Mouse (Mus musculus) ES-E14 (cell line): ENCODE measurements around the gene Ttpal. TPM values are rescaled to one million over a fixed set of nuclear protein-coding genes. Genes with fewer than 3 reads are reported as not detected.

Experiments
- DNase-seq: peaks from one replicate; pipeline ENCODE4 v3.0.0-alpha.2; 2013; ENCODE audit warnings: low read depth, low spot score
- H3K27ac ChIP-seq: 2 replicates; pipeline ENCODE4 v1.5.1; 2012; ENCODE audit warnings: low read depth, mild to moderate bottlenecking, low read length, moderate library complexity, mixed read lengths; ENCODE audit not compliant: poor library complexity, insufficient read depth, severe bottlenecking
- H3K36me3 ChIP-seq: 2 replicates; pipeline ENCODE4 v1.6.1; 2012; ENCODE audit warnings: mild to moderate bottlenecking, low read length, moderate library complexity, mixed read lengths; ENCODE audit not compliant: control insufficient read depth, poor library complexity, insufficient read depth, severe bottlenecking
- H3K4me1 ChIP-seq, 2 experiments: fragments of 150-350 bp in 1 of 2; sonication (generic) in 1 of 2; 2 replicates each; pipeline ENCODE4 v1.6.1; 2012; ENCODE audit warnings: low read length in 2 of 2, mild to moderate bottlenecking in 1 of 2, mixed read lengths in 1 of 2; ENCODE audit not compliant: control insufficient read depth in 2 of 2, insufficient read depth in 2 of 2, poor library complexity in 1 of 2
- H3K4me3 ChIP-seq, 2 experiments: fragments of 150-350 bp in 1 of 2; sonication (generic) in 1 of 2; 2 replicates each; pipeline ENCODE4 v1.5.1; 2012; ENCODE audit warnings: low read length in 2 of 2, low read depth in 1 of 2, mild to moderate bottlenecking in 1 of 2, mixed read lengths in 1 of 2; ENCODE audit not compliant: insufficient read depth in 1 of 2, poor library complexity in 1 of 2, severe bottlenecking in 1 of 2
- H3K9ac ChIP-seq: 2 replicates; pipeline ENCODE4 v1.6.1; 2012; ENCODE audit warnings: low read depth, mild to moderate bottlenecking, low read length, mixed read lengths; ENCODE audit not compliant: poor library complexity, insufficient read depth, severe bottlenecking
- H3K9me3 ChIP-seq: fragments of 150-350 bp; sonication (generic); 2 replicates; pipeline ENCODE4 v1.6.1; 2012; ENCODE audit warnings: low read depth, mild to moderate bottlenecking, low read length; ENCODE audit not compliant: control insufficient read depth, insufficient read depth
- CHD2 ChIP-seq: IDR thresholded peaks from 2 replicates; pipeline ENCODE4 v1.6.1; 2014; ENCODE audit warnings: mild to moderate bottlenecking, low read depth, low read length, inconsistent platforms
- HCFC1 ChIP-seq: IDR thresholded peaks from 2 replicates; pipeline ENCODE4 v1.6.1; 2012; ENCODE audit warnings: low read length, inconsistent platforms, borderline replicate concordance; ENCODE audit not compliant: insufficient read depth
- MAFK ChIP-seq: IDR thresholded peaks from 2 replicates; pipeline ENCODE4 v1.6.1; 2014; ENCODE audit warnings: mild to moderate bottlenecking, low read depth, low read length, inconsistent platforms; ENCODE audit not compliant: insufficient read depth
- ZC3H11A ChIP-seq: IDR thresholded peaks from 2 replicates; pipeline ENCODE4 v1.6.1; 2012; ENCODE audit warnings: low read depth, mild to moderate bottlenecking, inconsistent platforms, low read length, borderline replicate concordance
- ZNF384 ChIP-seq: IDR thresholded peaks from 2 replicates; pipeline ENCODE4 v1.6.1; 2012; ENCODE audit warnings: low read depth, low read length, inconsistent platforms
- in situ Hi-C, 2 experiments: fragments of 600-800 bp; cut with MboI; formaldehyde crosslinking; loops; one replicate each; pipeline ENCODE4 v1.15.1; 2025; ENCODE audit warnings: low sequenced_read_pairs in 2 of 2, inconsistent platforms in 1 of 2; ENCODE audit not compliant: unreplicated experiment in 2 of 2
- total RNA-seq: library from RNA; depleted of rRNA; stranded (reverse); fragments of 300-350 nt; gene quantifications from 2 replicates; pipeline ENCODE4 v1.2.3, GENCODE M21; 2012; rRNA removed

Gene Ttpal
- total RNA-seq, result 5.4 and 7.8 TPM in 2 replicates

GRCm38 (mm10) chr2:163602101-163602971, at the start of gene Ttpal:
TSS of gene Ttpal (plus strand) at chr2:163602314.
- DNase-seq, result peak; percentile 63
- Histone ChIP-seq H3K4me3 (peak within 1 kb of the TSS; percentile 92), H3K9me3 (no peaks in the 10 kb centered on the region), H3K36me3 (no peaks in the 10 kb centered on the region), H3K27ac (0 out of 2 replicates have a peak within 1 kb of the TSS, but pooled peaks have one; percentile 37), H3K4me1 (peaks cover under 1 to 3% of the 10 kb centered on the region in 2 experiments; a peak in 2 of 4 replicates), H3K9ac (peak within 1 kb of the TSS; percentile 94)
- in situ Hi-C loops, result no loop called here
- TF ChIP-seq CHD2, result no peak
- TF ChIP-seq ZC3H11A, result no peak
- TF ChIP-seq HCFC1, result no peak
- no peak for TF ChIP-seq MAFK
- no peak for TF ChIP-seq ZNF384

- in situ Hi-C loops, result no loop called here
- Histone ChIP-seq H3K4me3 (no peak overlapping the region), H3K27ac (no peak overlapping the region)
These were observed 49.6 kb upstream of the Ttpal start for GRCm38 (mm10) chr2:163552518-163552929.

GRCm38 (mm10) chr2:163554425-163554982, 47.6 kb upstream of the Ttpal start:
- no peak overlapping the region for H3K4me3 ChIP-seq
- TF ChIP-seq ZNF384 (no peak), ZC3H11A (no peak), CHD2 (no peak), HCFC1 (no peak), MAFK (no peak)
- H3K27ac ChIP-seq, result no peak overlapping the region
- H3K9ac ChIP-seq, result no peak overlapping the region
- no peaks in the 10 kb centered on the region for H3K4me1 ChIP-seq
- DNase-seq, result no peak
- in situ Hi-C loops, result no loop called here
- no peaks in the 10 kb centered on the region for H3K36me3 ChIP-seq
- no peaks in the 10 kb centered on the region for H3K9me3 ChIP-seq

More at GRCm38 (mm10) chr2:163552518-163552929, 49.6 kb upstream of the Ttpal start:
- no peak for TF ChIP-seq CHD2
- no peak for TF ChIP-seq ZNF384
- TF ChIP-seq HCFC1, result no peak
- TF ChIP-seq ZC3H11A, result no peak
- no peak for TF ChIP-seq MAFK
- H3K9me3 ChIP-seq, result no peaks in the 10 kb centered on the region
- no peaks in the 10 kb centered on the region for H3K4me1 ChIP-seq
- DNase-seq, result no peak
- no peak overlapping the region for H3K9ac ChIP-seq
- no peaks in the 10 kb centered on the region for H3K36me3 ChIP-seq

- no peaks in the 10 kb centered on the region for H3K4me1 ChIP-seq
- no peak for DNase-seq
- H3K9me3 ChIP-seq, result no peaks in the 10 kb centered on the region
- no peak overlapping the region for H3K4me3 ChIP-seq
- TF ChIP-seq MAFK, result no peak
- TF ChIP-seq HCFC1, result no peak
- TF ChIP-seq ZNF384, result no peak
- H3K9ac ChIP-seq, result no peak overlapping the region
- H3K36me3 ChIP-seq, result no peaks in the 10 kb centered on the region
- in situ Hi-C loops, result no loop called here
- H3K27ac ChIP-seq, result no peak overlapping the region
These were observed 47.1 kb upstream of the Ttpal start for GRCm38 (mm10) chr2:163554996-163555395.
